Mouse (Mus musculus): ENCODE measurements around the gene Olfr1383.
"Not testable (repeated sequence)": the region's sequence is repeated elsewhere in the genome, so short reads cannot be mapped to it uniquely, and the experiment has no call there.

Gene Olfr1383

DNA sequence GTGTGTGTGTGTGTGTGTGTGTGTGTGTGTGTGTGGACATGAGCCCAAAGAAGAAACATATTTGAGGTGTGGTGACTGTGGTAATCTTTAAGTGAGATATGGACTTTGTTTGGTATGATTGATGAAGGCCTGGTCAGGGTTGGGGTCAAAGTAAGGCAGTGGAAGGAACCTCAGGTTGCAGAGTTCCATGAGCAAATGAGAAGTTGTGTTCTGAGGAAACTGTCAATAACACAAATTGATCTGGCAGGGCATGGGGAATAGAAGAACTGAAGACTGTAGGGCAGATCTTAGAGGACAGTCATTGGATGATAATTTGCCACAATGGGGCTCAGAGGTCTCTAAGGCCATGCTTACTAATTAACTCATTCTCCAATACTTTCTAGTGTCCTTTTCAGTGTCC is at the start of gene Olfr1383:
TSS of gene Olfr1383 (plus strand) at position 301 of the 400 bp plus-strand sequence.
- DNase-seq (ENCODE audit: low read depth, low spot score), result no peak

DNA sequence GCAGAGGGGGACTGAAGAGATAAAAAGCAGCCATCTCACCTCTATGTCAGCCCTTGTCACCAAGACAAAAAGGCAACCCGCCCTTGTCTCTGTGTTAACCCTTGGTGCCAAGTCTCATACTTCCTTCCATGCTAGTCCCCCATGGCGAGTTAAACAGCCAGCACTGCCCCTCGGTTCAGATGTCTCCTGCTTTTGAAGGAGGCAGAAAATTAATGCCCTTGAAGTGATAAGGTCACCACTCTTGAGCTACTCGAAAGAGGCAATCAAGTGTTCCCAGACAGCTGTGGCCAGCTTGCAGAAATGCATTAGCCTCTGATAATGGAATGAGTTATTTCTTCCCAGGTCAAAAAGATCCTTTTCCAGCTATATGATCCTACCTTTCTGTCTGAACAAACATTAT is 33.5 kb upstream of the Olfr1383 start:
- no peak for DNase-seq (ENCODE audit: low read depth, low spot score)

DNA sequence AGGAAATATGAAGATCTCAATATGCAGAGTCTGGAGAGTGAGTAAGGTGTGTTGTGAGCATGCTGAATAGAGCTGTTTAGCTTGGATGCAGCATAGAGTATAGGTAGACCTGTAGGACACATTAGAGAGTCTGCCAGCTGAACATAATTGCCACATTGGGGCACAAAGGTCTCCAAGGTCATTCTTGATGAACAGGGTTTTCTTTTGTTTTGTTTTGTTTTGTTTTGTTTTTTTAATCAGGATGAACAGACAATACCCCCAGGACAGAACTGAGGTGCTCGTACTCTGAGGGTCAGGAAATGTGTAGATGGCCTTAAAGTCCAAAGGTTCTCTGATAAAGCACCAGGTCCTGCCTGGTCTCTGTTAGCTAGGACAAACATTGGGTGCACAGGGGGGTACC is 30.7 kb upstream of the Olfr1383 start, which contains the start of gene Olfr1385:
TSS of gene Olfr1385 (plus strand) at position 301 of the 400 bp plus-strand sequence.
- DNase-seq (ENCODE audit: low read depth, low spot score), result not testable (repeated sequence)

DNA sequence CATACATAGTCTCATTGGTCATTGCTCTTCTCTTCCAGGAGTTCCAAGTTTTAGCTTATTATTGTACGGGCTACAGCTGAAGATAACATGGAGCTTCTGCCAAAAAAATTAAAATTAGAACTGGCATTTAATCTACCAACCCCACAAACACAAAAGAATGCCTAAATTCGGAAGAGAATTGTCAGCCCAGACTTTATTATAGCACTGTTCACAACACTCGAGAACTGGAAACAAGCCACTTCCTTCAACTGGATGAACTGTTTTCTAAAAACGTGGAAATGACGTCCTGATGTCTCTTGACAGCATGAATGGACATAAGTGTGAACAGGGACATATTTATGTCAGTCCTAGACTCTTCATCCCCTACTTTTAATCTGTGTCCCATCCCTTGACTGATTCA is 1.4 kb upstream of the Olfr1383 start:
- DNase-seq (ENCODE audit: low read depth, low spot score), result peak; percentile 31

DNA sequence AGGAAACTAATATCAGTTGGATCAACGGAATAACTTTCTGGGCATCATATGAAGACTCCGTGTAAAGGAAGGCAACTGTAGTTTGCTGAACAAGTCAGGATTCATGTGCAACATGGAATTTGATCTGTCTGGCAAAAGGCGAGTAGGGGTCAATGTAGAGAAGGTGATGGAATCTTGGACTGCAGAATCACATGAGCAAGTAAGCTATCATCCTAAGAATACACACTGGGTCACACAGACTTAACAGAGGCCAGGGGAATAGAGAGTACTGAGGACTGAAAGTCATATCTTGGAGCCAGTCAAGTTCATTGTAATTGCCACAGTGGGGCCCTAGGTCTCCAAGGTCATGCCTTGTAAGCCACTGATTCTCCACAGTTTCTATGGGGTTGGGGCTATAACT is 8.5 kb downstream of the Olfr1383 start, which contains the start of gene Olfr1382:
TSS of gene Olfr1382 (plus strand) at position 301 of the 400 bp plus-strand sequence.
- no peak for DNase-seq (ENCODE audit: low read depth, low spot score)

DNA sequence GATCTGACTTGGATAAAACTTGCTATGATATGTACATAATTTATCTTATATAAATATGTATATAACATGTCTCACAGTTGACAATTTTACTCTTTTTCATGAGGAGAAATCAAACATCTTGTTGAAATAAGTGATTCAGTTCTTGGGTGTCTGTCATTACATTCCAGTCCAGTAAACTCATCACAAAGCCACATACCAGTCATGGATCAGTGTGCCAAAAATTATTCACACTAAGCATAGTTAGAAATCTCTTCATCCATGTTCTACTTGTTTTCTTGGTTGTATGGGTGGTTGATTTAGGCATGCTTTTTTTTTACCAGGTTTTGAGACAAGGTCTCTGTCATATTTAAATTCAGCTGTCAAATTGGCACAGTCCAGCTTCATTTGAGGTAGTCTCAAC is 13.3 kb downstream of the Olfr1383 start:
- no peak for DNase-seq (ENCODE audit: low read depth, low spot score)

DNA sequence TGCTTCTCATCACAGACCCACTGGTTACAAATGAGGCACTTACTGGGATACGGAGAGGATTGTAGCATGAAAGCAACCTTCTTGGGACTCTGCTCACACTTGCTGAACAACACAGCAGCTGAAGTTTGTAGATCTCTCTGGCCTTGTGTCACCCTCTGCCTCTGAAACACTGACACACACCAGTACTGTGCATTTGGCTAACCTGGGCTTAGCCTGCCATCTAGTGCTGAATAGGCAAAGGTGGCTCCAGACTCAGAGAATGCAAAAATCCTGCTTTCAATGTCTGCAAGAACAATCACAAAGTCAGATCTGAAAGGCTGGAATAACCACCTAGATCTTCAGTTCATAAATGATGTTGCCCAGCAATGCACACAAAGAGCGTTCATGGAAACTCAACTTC is 17.2 kb downstream of the Olfr1383 start:
- peak; percentile 18 for DNase-seq (ENCODE audit: low read depth, low spot score)

DNA sequence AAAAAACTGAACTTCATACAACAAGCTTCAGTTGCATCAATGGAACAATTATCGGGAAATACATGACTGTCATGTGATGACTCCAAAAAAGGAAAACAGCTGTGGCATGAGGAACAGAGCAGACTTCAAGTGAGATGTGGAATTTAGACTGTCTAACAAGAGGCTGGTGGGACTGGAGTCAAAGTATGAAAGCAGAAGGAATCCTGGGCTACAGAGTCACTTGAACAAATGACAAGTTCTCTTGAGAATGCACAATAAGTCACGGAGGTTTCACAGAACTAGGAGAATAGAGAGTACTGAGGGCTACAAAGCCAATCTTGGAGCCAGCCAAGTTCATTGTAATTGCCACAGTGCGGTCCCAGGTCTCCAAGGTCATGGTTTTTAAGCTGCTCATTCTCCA is 23.7 kb downstream of the Olfr1383 start, which contains the start of gene Olfr1381:
TSS of gene Olfr1381 (plus strand) at position 301 of the 400 bp plus-strand sequence.
- not testable (repeated sequence) for DNase-seq (ENCODE audit: low read depth, low spot score)

DNA sequence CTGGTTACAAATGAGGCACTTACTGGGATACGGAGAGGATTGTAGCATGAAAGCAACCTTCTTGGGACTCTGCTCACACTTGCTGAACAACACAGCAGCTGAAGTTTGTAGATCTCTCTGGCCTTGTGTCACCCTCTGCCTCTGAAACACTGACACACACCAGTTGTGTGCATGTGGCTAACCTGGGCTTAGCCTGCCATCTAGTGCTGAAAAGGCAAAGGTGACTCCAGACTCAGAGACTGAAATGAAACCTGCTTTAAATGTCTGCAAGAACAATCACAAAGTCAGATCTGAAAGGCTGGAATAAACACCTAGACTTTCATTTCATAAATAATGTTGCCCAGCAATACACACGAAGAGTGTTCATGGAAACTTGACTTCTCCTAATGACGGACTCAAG is 34.6 kb downstream of the Olfr1383 start:
- DNase-seq (ENCODE audit: low read depth, low spot score), result peak; percentile 4

DNA sequence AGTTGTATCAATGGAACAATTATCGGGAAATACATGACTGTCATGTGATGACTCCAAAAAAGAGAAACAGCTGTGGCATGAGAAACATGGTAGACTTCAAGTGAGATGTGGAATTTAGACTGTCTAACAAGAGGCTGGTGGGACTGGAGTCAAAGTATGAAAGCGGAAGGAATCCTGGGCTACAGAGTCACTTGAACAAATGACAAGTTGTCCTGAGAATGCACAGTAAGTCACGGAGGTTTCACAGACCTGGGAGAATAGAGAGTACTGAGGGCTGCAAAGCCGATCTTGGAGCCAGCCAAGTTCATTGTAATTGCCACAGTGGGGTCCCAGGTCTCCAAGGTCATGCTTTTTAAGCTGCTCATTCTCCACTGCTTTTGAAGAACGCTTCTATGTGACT is 37.1 kb downstream of the Olfr1383 start, which contains the start of gene Olfr1380:
TSS of gene Olfr1380 (plus strand) at position 301 of the 400 bp plus-strand sequence.
- not testable (repeated sequence) for DNase-seq (ENCODE audit: low read depth, low spot score)

DNA sequence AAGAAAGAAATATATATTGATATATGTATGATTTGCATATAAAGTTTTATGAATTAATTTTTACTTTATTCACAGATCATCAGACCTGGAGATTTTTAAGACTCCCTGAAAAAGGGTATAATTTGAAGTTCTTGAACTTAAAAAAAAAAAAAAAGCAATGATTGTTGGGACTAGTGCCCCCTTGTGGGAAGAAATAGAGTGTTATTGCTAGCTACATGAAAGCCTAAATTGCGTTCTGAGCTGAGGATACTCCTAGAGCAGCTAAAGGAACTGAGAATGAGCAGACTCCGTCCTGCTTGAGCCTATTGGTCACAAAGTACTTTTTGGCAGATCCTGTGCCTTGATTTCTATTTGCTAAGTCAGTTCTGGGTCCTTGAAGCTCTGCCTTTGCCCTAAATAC is 55.6 kb downstream of the Olfr1383 start:
- not testable (repeated sequence) for DNase-seq (ENCODE audit: low read depth, low spot score)

Data from telencephalon, adult 2 months (tissue).